Mouse (Mus musculus): ENCODE results near the gene Rasl10b.

The Rasl10b gene

GRCm38 (mm10) chr11:83465976-83466375 is 57.0 kb downstream of the Rasl10b start:
- no peak for DNase-seq (ENCODE audit: extremely low spot score)

GRCm38 (mm10) chr11:83467120-83467652 is 58.2 kb downstream of the Rasl10b start:
- no peak for DNase-seq (ENCODE audit: extremely low spot score)

- no peak for DNase-seq (ENCODE audit: extremely low spot score)
Observed at GRCm38 (mm10) chr11:83468765-83469164, 59.8 kb downstream of the Rasl10b start.

Measured in embryo, embryonic 9.5 days (tissue).